Mouse (Mus musculus): ENCODE measurements around the gene Flrt1.
A peak's percentile ranks its signal among the peaks of the same experiment; 100 is the strongest.
"Not testable (repeated sequence)": the region's sequence is repeated elsewhere in the genome, so short reads cannot be mapped to it uniquely, and the experiment has no call there.

Flrt1 gene

GRCm38 (mm10) chr19:7068661-7069531, 36.6 kb downstream of the Flrt1 start:
- DNase-seq (ENCODE audit: low spot score in 2 of 2) = no peak

- peak; percentile 78 to 80 for DNase-seq (ENCODE audit: low spot score in 2 of 2)
Observed at GRCm38 (mm10) chr19:7068136-7068535, 37.4 kb downstream of the Flrt1 start.

GRCm38 (mm10) chr19:7067344-7068050, 38.0 kb downstream of the Flrt1 start:
- DNase-seq (ENCODE audit: low spot score in 2 of 2) = no peak

- DNase-seq (ENCODE audit: low spot score in 2 of 2) = no peak
Observed at GRCm38 (mm10) chr19:7066828-7067342, 38.6 kb downstream of the Flrt1 start.

GRCm38 (mm10) chr19:7066034-7066827, 39.3 kb downstream of the Flrt1 start:
- no peak for DNase-seq (ENCODE audit: low spot score in 2 of 2)

- peak; percentile 76 to 82 for DNase-seq (ENCODE audit: low spot score in 2 of 2)
Observed at GRCm38 (mm10) chr19:7064571-7064970, 41.0 kb downstream of the Flrt1 start.

GRCm38 (mm10) chr19:7062916-7063315, 42.6 kb downstream of the Flrt1 start:
- no peak for DNase-seq (ENCODE audit: low spot score in 2 of 2)

GRCm38 (mm10) chr19:7062110-7062509, 43.4 kb downstream of the Flrt1 start:
- DNase-seq (ENCODE audit: low spot score in 2 of 2) = no peak

- DNase-seq (ENCODE audit: low spot score in 2 of 2) = no peak
Observed at GRCm38 (mm10) chr19:7058541-7058940, 47.0 kb downstream of the Flrt1 start.

- DNase-seq (ENCODE audit: low spot score in 2 of 2) = peak; percentile 78 to 88
Observed at GRCm38 (mm10) chr19:7057722-7058207, 47.8 kb downstream of the Flrt1 start.

- peak in 1 of 2 experiments; percentile 66 for DNase-seq (ENCODE audit: low spot score in 2 of 2)
Observed at GRCm38 (mm10) chr19:7057126-7057721, 48.3 kb downstream of the Flrt1 start.

GRCm38 (mm10) chr19:7056248-7057087, 49.1 kb downstream of the Flrt1 start, which contains the start of gene Macrod1:
Gene Macrod1 (plus strand): TSS chr19:7056810.
- peak; percentile 61 to 83 for DNase-seq (ENCODE audit: low spot score in 2 of 2)

GRCm38 (mm10) chr19:7055173-7055572, 50.4 kb downstream of the Flrt1 start:
- DNase-seq (ENCODE audit: low spot score in 2 of 2) = no peak

GRCm38 (mm10) chr19:7054772-7055171, 50.8 kb downstream of the Flrt1 start:
- no peak for DNase-seq (ENCODE audit: low spot score in 2 of 2)

- DNase-seq (ENCODE audit: low spot score in 2 of 2) = not testable (repeated sequence)
Observed at GRCm38 (mm10) chr19:7053382-7053781, 52.1 kb downstream of the Flrt1 start.

GRCm38 (mm10) chr19:7044706-7045105, 60.8 kb downstream of the Flrt1 start:
- no peak for DNase-seq (ENCODE audit: low spot score in 2 of 2)

GRCm38 (mm10) chr19:7044279-7044678, 61.2 kb downstream of the Flrt1 start:
- DNase-seq (ENCODE audit: low spot score in 2 of 2) = no peak
